Mouse (Mus musculus): ENCODE measurements around the gene 2810459M11Rik.

2810459M11Rik gene

GRCm38 (mm10) chr1:86053198-86053921 lies 7.7 kb downstream of the 2810459M11Rik start:
- DNase-seq: peak; percentile 77

GRCm38 (mm10) chr1:86054943-86055342 lies 9.3 kb downstream of the 2810459M11Rik start:
- DNase-seq: no peak

- DNase-seq: no peak
Measured at GRCm38 (mm10) chr1:86056284-86056683, 10.6 kb downstream of the 2810459M11Rik start.

- peak; percentile 94 for DNase-seq
Measured at GRCm38 (mm10) chr1:86058856-86059769, 13.4 kb downstream of the 2810459M11Rik start.

- DNase-seq: no peak
Measured at GRCm38 (mm10) chr1:86062523-86062922, 16.9 kb downstream of the 2810459M11Rik start.

- DNase-seq: peak; percentile 90
Measured at GRCm38 (mm10) chr1:86064271-86064991, 18.8 kb downstream of the 2810459M11Rik start, which contains the start of gene Psmd1. TSS of gene Psmd1 (plus strand) at chr1:86064387.

GRCm38 (mm10) chr1:86076565-86076964 lies 30.9 kb downstream of the 2810459M11Rik start:
- no peak for DNase-seq

GRCm38 (mm10) chr1:86094413-86094812 lies 48.8 kb downstream of the 2810459M11Rik start:
- DNase-seq: no peak

- no peak for DNase-seq
Measured at GRCm38 (mm10) chr1:86105054-86105453, 59.4 kb downstream of the 2810459M11Rik start.

All from layer of hippocampus, adult 9-11 months (tissue).